ENCODE assay signal across 9 mouse cellular contexts in the genomic region with DNA sequence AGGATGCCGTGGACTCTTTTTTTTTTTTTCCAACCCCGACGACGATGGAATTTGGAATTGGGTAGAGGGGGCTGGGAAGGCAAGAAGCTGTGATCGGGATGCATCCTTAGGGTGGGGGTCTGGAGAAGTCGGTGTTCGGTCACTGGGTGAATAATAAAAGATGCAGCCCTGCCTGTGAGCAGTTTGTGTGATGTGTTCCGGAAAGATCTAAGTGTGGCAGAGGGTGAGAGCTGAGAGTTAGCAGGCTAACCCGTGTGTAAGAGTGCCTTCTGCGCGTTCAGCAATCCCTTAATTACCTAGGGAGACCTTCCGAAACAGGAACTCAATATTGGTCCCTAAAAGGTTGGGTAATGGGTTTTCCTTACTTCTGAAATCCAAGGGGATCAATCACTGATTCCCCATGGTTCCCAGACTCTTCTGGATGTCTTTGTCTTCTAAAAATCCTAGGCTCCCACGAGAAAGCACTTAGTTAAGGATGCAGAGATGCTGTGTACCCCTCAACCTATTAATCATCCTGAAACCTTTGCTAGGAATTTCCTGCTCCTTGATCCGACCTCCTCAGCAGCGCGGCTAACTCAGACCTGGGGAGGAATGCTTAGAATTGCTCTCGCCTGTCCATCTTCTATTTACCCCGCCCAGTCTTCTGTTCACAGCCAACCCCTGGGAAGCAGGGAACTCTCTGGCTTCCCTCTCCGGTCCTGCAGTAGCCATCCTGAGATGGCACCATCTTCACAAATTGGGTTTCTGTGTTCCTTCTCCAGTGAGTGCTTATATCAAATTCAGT.
A peak's percentile ranks its signal among the peaks of the same experiment; 100 is the strongest.
DNase-seq lines count a peak whose midpoint lies in the region; ATAC-seq and TF ChIP-seq lines count a peak whose summit lies in the region.
"Had no signal": no experiment of that assay in that cellular context is flagged by ENCODE, and none has a peak within 500 bp of the region (broad histone marks: within the 10 kb centered on the region; RNA-seq: fewer than 3 reads in every experiment).

No protein-coding gene starts in this region.

- H3K9me3 ChIP-seq in heart, embryonic 10.5 days = no peaks in the 10 kb centered on the region
- H3K9me3 ChIP-seq in forebrain, embryonic 14.5 days (replicated peaks; ENCODE audit: control insufficient read depth, low read length) = no peaks in the 10 kb centered on the region
- no peaks in the 10 kb centered on the region for H3K9me3 ChIP-seq in kidney, embryonic 16.5 days (ENCODE audit: low read length)
- no peaks in the 10 kb centered on the region for H3K9me3 ChIP-seq in midbrain, postnatal 0 days (ENCODE audit: low read length)
- H3K9me3 ChIP-seq: G1E had no signal

- WGBS in heart, embryonic 10.5 days = 2% methylated on average over 19 of the region's 19 CpGs
- WGBS in forebrain, embryonic 14.5 days = 2% methylated on average over 19 of the region's 19 CpGs
- 2% methylated on average over 19 of the region's 19 CpGs for WGBS in kidney, embryonic 16.5 days
- WGBS in midbrain, postnatal 0 days = 3% methylated on average over 19 of the region's 19 CpGs

- no peak for DNase-seq in heart, embryonic 10.5 days (ENCODE audit: low spot score)
- DNase-seq in heart, adult 8-10 months (ENCODE audit: low spot score) = no peak
- peak; percentile 65 for DNase-seq in forebrain, embryonic 14.5 days (ENCODE audit: low spot score)
- DNase-seq in midbrain, postnatal 0 days (ENCODE audit: low spot score) = peak; percentile 50
- DNase-seq in layer of hippocampus, adult 11-12 months (ENCODE audit: low spot score) = no peak
- DNase-seq in layer of hippocampus, postnatal 14 days (ENCODE audit: low spot score in 2 of 2) = no peak

- H3K27me3 ChIP-seq in heart, embryonic 10.5 days (ENCODE audit: insufficient read depth, poor library complexity, severe bottlenecking) = peaks cover 9% of the 10 kb centered on the region; the same call in 1 of the 2 replicates
- no peaks in the 10 kb centered on the region for H3K27me3 ChIP-seq in forebrain, embryonic 14.5 days (replicated peaks; ENCODE audit: control insufficient read depth, insufficient read depth, low read length)
- no peaks in the 10 kb centered on the region for H3K27me3 ChIP-seq in kidney, embryonic 16.5 days (ENCODE audit: insufficient read depth, low read length)
- no peaks in the 10 kb centered on the region for H3K27me3 ChIP-seq in midbrain, postnatal 0 days (ENCODE audit: insufficient read depth, low read length)

- H3K27ac ChIP-seq in heart, embryonic 10.5 days = peak overlapping the region; percentile 47; the same call in 1 of the 2 replicates
- no peak overlapping the region for H3K27ac ChIP-seq in brown adipose tissue, adult 24 weeks (replicated peaks; ENCODE audit: low read depth, low read length)
- H3K27ac ChIP-seq in forebrain, embryonic 14.5 days (ENCODE audit: low read depth, low read length) = no peak overlapping the region
- H3K27ac ChIP-seq in kidney, embryonic 16.5 days (ENCODE audit: low read length) = no peak overlapping the region
- H3K27ac ChIP-seq in midbrain, postnatal 0 days (ENCODE audit: low read depth, low read length) = no peak overlapping the region

- H3K4me1 ChIP-seq in heart, embryonic 10.5 days = peaks cover 13% of the 10 kb centered on the region
- no peaks in the 10 kb centered on the region for H3K4me1 ChIP-seq in brown adipose tissue, adult 24 weeks (ENCODE audit: control insufficient read depth, insufficient read depth, insufficient read length, low read length)
- no peaks in the 10 kb centered on the region for H3K4me1 ChIP-seq in forebrain, embryonic 14.5 days (ENCODE audit: control insufficient read depth, insufficient read depth, low read length)
- peaks cover 30% of the 10 kb centered on the region for H3K4me1 ChIP-seq in kidney, embryonic 16.5 days (ENCODE audit: insufficient read depth, low read length)
- H3K4me1 ChIP-seq in midbrain, postnatal 0 days (ENCODE audit: insufficient read depth, low read length) = no peaks in the 10 kb centered on the region

- H3K4me3 ChIP-seq in heart, embryonic 10.5 days = peak overlapping the region; percentile 69
- H3K4me3 ChIP-seq in brown adipose tissue, adult 24 weeks (ENCODE audit: insufficient read depth, low read depth, low read length) = peak overlapping the region; percentile 79
- H3K4me3 ChIP-seq in forebrain, embryonic 14.5 days (ENCODE audit: low read depth, low read length) = peak overlapping the region; percentile 42
- H3K4me3 ChIP-seq in kidney, embryonic 16.5 days (ENCODE audit: low read length) = peak overlapping the region; percentile 67
- H3K4me3 ChIP-seq in midbrain, postnatal 0 days (ENCODE audit: low read depth, low read length) = peak overlapping the region; percentile 42

- ATAC-seq in forebrain, embryonic 14.5 days = peak; percentile 64
- peak; percentile 50; the same call in 1 of the 2 replicates for ATAC-seq in kidney, embryonic 16.5 days (ENCODE audit: low FRiP score, low TSS enrichment)
- ATAC-seq in midbrain, postnatal 0 days (ENCODE audit: low FRiP score) = no peak; the same call in 1 of the 2 replicates

- H3K4me2 ChIP-seq in forebrain, embryonic 14.5 days (ENCODE audit: low read length) = peak overlapping the region; percentile 77
- peak overlapping the region; percentile 99 for H3K4me2 ChIP-seq in kidney, embryonic 16.5 days (replicated peaks; ENCODE audit: low read depth, low read length)
- H3K4me2 ChIP-seq in midbrain, postnatal 0 days (ENCODE audit: low read depth, low read length, poor library complexity, severe bottlenecking) = peak overlapping the region; percentile 88

- peak overlapping the region; percentile 52 for H3K9ac ChIP-seq in forebrain, embryonic 14.5 days (ENCODE audit: low read length)
- H3K9ac ChIP-seq in kidney, embryonic 16.5 days (replicated peaks; ENCODE audit: low read length) = peak overlapping the region; percentile 69
- peak overlapping the region; percentile 20; the same call in 1 of the 2 replicates for H3K9ac ChIP-seq in midbrain, postnatal 0 days (replicated peaks; ENCODE audit: low read length, poor library complexity, severe bottlenecking)

- no peak for TF ChIP-seq CTCF in midbrain, postnatal 0 days (IDR thresholded peaks at IDR 0.05)

- H3K36me3 ChIP-seq in heart, embryonic 10.5 days = no peaks in the 10 kb centered on the region
- no peaks in the 10 kb centered on the region for H3K36me3 ChIP-seq in forebrain, embryonic 14.5 days (ENCODE audit: control insufficient read depth, insufficient read depth, low read length)
- H3K36me3 ChIP-seq in kidney, embryonic 16.5 days (ENCODE audit: insufficient read depth, low read length) = no peaks in the 10 kb centered on the region
- H3K36me3 ChIP-seq in midbrain, postnatal 0 days (ENCODE audit: insufficient read depth, low read length) = no peaks in the 10 kb centered on the region
- H3K36me3 ChIP-seq: G1E had no signal

Comparison
In these comparisons a context has a peak if more than half of its experiments do, and no peak if none do; other contexts are left out.
1. DNase-seq: peak in forebrain, embryonic 14.5 days (single experiment) and midbrain, postnatal 0 days (single experiment); none in heart, embryonic 10.5 days (single experiment), heart, adult 8-10 months (single experiment), layer of hippocampus, adult 11-12 months (single experiment) and layer of hippocampus, postnatal 14 days (0 of 2).
2. Peak in every context shown above with its lines, with median percentiles within 50 percentile points of each other: H3K4me3 ChIP-seq, H3K4me2 ChIP-seq and H3K9ac ChIP-seq.